Mouse (Mus musculus): ENCODE results near the gene P2rx1. TPM values are rescaled to one million over a fixed set of nuclear protein-coding genes. Genes with fewer than 3 reads are reported as not detected.

P2rx1 gene
- polyA plus RNA-seq, 1 experiment, result 0.54 TPM

GRCm38 (mm10) chr11:73019147-73019795, 20.4 kb downstream of the P2rx1 start:
- peak; percentile 67 to 84 for DNase-seq (ENCODE audit: extremely low spot score in 1 of 2, low spot score in 1 of 2)

- DNase-seq (ENCODE audit: extremely low spot score in 1 of 2, low spot score in 1 of 2), result peak in 1 of 2 experiments; percentile 63
Observed at GRCm38 (mm10) chr11:73020953-73021800, 22.3 kb downstream of the P2rx1 start.

GRCm38 (mm10) chr11:73023099-73023498, 24.2 kb downstream of the P2rx1 start:
- DNase-seq (ENCODE audit: extremely low spot score in 1 of 2, low spot score in 1 of 2), result peak; percentile 91 to 94

GRCm38 (mm10) chr11:73023827-73024226, 24.9 kb downstream of the P2rx1 start:
- DNase-seq (ENCODE audit: extremely low spot score in 1 of 2, low spot score in 1 of 2), result no peak

DNA sequence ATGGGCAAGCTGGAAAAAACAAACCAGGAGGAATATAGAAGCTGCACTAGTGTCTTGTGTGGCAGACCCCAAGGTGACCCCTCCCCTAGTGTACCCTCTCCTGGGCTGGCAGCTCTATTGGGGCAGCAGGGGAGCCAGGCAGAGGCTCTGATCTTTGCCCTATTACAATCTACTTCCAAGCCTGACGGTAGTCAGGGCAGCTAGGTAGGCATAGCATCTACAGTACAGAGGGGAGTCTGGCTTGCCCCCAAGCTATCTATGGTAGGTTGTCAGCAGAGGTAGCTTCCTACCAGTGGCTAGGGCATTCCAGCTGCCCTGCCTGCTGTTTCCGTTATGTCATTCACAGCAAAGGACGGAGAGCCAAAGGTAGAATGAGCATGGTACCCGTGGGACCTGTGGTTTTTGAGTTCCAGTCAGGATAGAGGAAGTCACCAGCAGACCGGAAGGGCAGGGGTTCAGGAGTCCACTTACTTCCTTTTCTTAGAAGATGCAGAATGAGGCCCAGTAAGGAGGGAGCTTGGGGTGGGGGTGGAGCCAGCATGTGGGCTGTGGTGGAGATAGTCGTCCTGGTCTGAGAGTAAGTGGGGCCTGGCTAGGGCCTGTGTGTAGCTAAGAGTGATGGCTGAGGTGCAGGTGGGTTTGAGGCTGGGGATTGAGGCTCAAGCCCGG, 25.5 kb downstream of the P2rx1 start:
- DNase-seq (ENCODE audit: extremely low spot score in 1 of 2, low spot score in 1 of 2), result no peak

GRCm38 (mm10) chr11:73026961-73027360, 28.1 kb downstream of the P2rx1 start:
- no peak for DNase-seq (ENCODE audit: extremely low spot score in 1 of 2, low spot score in 1 of 2)

GRCm38 (mm10) chr11:73030821-73031498, 32.1 kb downstream of the P2rx1 start:
- DNase-seq (ENCODE audit: extremely low spot score in 1 of 2, low spot score in 1 of 2), result peak; percentile 93 to 96

DNA sequence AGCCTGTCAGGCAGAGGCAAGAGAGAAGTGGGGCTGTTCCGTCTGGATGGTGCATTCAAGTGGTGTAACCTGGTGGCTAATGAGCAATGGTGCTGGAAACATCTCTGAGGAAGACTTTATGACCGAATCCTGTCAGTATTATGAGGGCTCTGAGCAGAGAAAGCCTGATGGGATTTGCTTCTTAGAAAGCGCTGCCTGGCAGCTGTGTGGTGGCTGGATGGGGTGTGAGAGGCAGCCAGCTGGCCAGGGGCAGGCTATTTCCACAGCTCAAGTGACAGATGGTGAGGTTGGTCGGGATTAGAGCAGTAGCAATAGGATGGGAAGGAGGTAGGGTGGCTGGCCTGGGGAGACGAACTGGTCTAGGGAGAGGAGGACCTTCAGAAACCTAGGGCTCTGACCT, 32.6 kb downstream of the P2rx1 start:
- DNase-seq (ENCODE audit: extremely low spot score in 1 of 2, low spot score in 1 of 2), result no peak

DNA sequence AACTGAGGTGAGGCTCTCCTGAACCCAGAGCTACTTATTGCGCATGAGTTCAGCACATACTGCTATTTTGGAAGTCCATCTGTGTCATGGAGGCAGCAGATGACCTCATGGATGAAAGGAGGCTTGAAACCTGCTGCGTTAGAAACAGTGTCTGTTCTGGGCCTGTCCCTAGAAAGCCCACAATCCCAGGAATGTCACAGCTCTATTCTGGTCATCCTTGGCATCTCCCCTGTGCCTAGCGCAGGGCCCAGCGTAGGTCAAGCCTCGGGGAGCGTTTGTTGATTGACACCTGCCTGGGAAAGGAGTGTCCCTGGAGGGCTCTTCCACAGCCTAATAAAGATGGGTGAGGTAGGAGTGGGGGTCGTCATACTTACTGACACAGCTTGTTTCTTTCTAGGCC, 37.2 kb downstream of the P2rx1 start:
- no peak for DNase-seq (ENCODE audit: extremely low spot score in 1 of 2, low spot score in 1 of 2)

DNA sequence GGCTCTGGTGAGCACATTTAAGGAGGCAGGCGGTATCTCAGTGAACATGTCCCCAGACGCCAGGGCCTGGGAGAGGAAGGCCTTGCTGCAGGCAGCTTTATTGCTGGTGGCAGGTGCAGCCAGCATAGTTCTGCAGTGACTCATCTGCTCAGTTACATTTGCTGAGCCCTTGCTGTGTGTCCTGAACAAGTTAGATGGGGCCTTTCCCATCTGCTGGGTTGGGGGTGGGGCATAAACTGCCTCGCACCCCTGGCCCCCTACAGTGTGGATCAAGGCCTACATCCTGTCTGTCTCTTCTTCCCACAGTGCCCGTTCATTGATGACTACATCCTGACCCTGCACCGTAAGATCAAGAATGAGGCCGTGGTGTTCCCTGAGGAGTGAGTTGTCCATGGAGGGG, 38.0 kb downstream of the P2rx1 start:
- DNase-seq (ENCODE audit: extremely low spot score in 1 of 2, low spot score in 1 of 2), result no peak

- DNase-seq (ENCODE audit: extremely low spot score in 1 of 2, low spot score in 1 of 2), result no peak
Observed at GRCm38 (mm10) chr11:73037691-73038090, 38.8 kb downstream of the P2rx1 start.

DNA sequence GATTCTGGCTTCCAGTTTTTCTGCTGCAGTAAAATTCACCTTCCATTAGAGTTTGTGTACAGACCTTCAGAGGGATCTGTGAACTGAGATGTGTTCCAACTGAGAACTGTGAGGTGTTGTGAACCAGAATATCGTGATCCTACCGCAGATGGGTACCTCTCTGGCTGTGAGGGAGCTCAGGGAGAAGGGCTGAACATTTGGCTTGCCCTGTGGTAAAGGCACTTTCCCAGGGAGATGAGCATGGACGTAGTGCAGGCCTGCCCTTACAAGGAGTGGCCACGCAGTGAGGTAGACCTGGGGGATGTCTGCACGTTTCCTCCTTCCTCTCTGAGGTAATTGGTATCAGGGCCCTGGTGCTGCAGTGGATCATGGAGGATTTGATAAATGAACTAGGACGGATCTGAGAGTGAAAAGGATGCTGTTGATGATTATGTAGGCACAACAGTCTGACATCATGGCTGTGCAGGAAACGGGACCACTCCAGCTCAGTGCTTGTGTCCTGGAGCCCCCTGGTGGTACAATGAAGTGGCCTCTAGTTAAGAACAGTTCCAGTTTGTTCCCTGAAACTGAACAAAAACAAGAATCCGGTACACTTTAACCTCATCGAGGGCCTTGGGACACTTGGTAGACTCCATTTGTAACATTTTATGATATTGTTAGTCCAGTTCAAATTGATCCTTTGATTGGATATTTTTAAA, 40.3 kb downstream of the P2rx1 start:
- DNase-seq (ENCODE audit: extremely low spot score in 1 of 2, low spot score in 1 of 2), result peak in 1 of 2 experiments; percentile 77

DNA sequence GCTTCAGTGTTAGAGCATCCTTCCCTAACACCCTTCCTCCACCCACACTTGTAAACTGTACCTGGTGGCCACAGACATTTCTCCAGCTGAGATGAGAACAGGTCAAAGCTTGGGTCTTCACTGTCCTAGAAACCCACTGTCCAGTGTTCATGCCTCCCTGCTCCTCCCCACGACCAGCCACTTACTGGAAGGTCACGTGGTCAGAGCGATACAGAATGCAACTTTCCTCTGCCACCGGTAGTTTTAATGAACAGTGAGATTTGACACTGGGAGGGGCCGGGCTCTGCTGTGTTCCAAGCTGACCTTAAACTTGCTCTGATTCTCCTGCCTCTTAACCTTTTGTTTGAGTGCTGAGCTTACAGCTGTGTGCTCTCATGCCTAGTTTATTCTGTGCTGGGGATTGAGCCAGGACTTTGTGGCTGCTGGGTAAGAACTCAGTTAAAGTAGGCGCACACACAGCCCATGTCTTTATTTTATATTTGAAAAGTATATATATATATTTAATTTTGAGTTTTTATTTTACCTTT, 45.4 kb downstream of the P2rx1 start:
- no peak for DNase-seq (ENCODE audit: extremely low spot score in 1 of 2, low spot score in 1 of 2)

GRCm38 (mm10) chr11:73044789-73045188, 45.9 kb downstream of the P2rx1 start:
- no peak for DNase-seq (ENCODE audit: extremely low spot score in 1 of 2, low spot score in 1 of 2)

DNA sequence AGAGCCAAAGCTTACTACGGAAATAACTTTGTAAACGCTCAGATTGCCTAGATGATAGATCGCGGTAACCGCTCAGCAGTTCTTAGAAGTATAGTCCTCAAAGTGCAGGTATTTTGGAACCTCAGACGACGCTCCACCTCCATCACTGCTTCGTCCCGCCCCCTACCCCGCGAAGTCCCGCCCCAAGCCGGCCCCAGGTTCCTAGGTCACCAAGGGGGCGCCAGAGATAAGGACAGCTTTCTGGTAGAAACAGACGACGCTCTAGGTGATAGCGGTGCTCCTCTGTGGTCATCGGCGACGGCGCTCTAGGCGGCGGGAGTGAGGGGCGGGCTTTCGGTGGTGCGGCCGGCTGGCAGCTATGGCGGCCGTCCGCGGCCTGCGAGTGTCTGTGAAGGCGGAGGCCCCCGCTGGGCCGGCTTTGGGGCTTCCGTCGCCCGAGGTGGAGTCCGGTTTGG, 48.7 kb downstream of the P2rx1 start, which contains the start of gene Ncbp3:
Ncbp3 (plus strand) TSS at position 242 of the 455 bp plus-strand sequence.
- DNase-seq (ENCODE audit: extremely low spot score in 1 of 2, low spot score in 1 of 2), result peak; percentile 92 to 99

DNA sequence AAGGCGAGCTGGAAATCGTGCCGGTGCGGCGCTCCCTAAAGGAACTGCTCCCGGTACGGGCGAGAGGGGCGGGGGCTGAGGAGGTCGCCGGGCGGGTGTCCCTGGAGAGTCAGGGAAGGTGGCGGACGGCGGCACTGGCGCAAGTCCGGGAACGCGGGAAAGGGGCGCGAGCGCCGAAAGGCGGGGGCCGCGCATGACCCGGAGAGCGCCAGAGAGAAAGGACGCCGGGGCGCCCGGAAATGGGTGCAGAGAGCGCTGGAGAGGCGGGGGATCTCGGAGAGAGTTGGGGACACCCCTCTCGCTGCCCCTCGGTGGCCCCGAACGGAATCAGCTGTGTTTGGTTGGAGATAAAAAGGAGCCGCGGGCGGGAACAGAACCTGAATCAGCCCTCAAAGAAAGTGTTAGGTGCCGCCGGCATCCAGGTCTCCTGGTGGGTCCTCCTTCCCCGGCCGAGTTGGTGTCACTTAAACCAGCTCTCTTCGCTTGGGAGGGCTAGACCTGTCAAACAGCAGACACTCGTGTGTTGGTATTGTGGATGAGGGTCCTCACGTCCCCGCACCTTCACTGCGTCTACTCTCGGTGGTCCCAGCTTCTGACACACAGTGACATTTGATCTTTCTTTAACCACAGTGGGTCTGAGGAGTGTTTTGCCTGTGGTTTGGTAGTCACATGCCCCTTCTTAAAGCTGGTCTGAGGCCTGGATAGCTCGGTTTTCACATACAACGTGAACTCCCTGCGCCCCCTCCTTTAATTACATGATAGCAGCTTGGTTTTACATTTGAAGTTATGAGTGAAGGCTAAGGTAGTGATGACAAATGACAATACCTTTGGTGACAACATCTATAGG, 49.4 kb downstream of the P2rx1 start:
- DNase-seq (ENCODE audit: extremely low spot score in 1 of 2, low spot score in 1 of 2), result no peak

DNA sequence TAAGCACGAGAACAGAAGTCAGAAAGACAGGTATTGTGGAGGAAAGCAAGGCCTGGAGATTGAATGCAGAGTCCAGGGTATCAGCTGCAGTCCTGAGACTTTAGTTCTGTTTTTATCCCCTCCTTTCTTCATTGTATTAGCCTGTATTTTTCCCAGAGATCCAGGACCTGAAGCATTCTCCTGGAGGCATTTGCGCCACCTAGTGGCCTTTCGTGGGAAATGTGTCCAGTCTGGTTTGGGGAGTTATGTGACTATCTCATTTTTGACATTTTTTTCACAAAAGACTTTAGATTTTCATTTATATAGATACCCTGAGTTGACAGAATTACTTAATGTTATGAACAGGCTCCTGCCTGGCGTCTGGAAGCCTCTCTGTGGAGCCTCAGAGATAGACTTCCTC, 50.4 kb downstream of the P2rx1 start:
- peak in 1 of 2 experiments; percentile 88 for DNase-seq (ENCODE audit: extremely low spot score in 1 of 2, low spot score in 1 of 2)

DNA sequence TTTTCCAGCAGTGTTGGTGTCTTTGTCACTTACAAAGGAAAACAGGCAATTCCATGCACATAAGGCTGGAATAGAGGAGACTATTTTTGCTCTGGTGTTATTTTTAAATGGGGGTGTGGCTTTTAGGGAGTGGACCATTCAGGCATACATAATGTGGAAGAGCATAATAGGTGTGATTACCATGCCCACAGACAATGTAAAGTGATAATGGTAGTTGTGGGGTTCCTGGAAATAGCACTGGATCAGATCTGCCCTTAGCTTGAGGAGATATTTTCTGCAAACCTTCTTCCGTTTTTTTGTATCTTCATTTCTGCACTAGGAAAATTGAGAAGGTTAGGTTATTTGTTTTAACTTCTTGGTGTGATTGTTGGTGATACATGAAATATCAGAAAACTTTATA, 53.9 kb downstream of the P2rx1 start:
- DNase-seq (ENCODE audit: extremely low spot score in 1 of 2, low spot score in 1 of 2), result no peak

GRCm38 (mm10) chr11:73057701-73058100, 58.8 kb downstream of the P2rx1 start:
- DNase-seq (ENCODE audit: extremely low spot score in 1 of 2, low spot score in 1 of 2), result no peak
